Mouse (Mus musculus) forebrain, embryonic 16.5 days (tissue): ENCODE measurements around the gene Med7. TPM values are rescaled to one million over a fixed set of nuclear protein-coding genes. Genes with fewer than 3 reads are reported as not detected.

Experiments
- ATAC-seq: fragments of 200-750 bp; cut with Nextera tagmentation; 2 replicates; pipeline ENCODE4 v1.8.0; 2017; ENCODE audit warnings: mild to moderate bottlenecking, moderate library complexity
- H3K27ac ChIP-seq: fragments of 300-500 bp; sonication (generic); 2 replicates; pipeline ENCODE4 v1.5.1; 2014; ENCODE audit warnings: low read length, control low read depth
- H3K27me3 ChIP-seq: fragments of 300-500 bp; sonication (generic); replicated peaks from 2 replicates; pipeline ENCODE4 v1.6.1; 2014; ENCODE audit warnings: low read length; ENCODE audit not compliant: control insufficient read depth, insufficient read depth
- H3K36me3 ChIP-seq: fragments of 300-500 bp; sonication (generic); 2 replicates; pipeline ENCODE4 v1.6.1; 2014; ENCODE audit not compliant: control insufficient read depth, insufficient read depth
- H3K4me1 ChIP-seq: fragments of 300-500 bp; sonication (generic); replicated peaks from 2 replicates; pipeline ENCODE4 v1.6.1; 2014; ENCODE audit warnings: low read length; ENCODE audit not compliant: control insufficient read depth, insufficient read depth
- H3K4me2 ChIP-seq: fragments of 300-500 bp; sonication (generic); 2 replicates; pipeline ENCODE4 v1.6.1; 2014; ENCODE audit warnings: mild to moderate bottlenecking, low read length, control low read depth
- H3K4me3 ChIP-seq: fragments of 300-500 bp; sonication (generic); replicated peaks from 2 replicates; pipeline ENCODE4 v1.5.1; 2014; ENCODE audit warnings: mild to moderate bottlenecking, low read length, control low read depth
- H3K9ac ChIP-seq: fragments of 300-500 bp; sonication (generic); replicated peaks from 2 replicates; pipeline ENCODE4 v1.6.1; 2014; ENCODE audit warnings: low read depth, low read length, control low read depth
- H3K9me3 ChIP-seq: fragments of 300-500 bp; sonication (generic); 2 replicates; pipeline ENCODE4 v1.6.1; 2016; ENCODE audit warnings: low read length; ENCODE audit not compliant: control insufficient read depth
- WGBS: fragments of 180-500 bp; shearing (Covaris S2); extraction: QIAGEN DNeasy Blood & Tissue Kit; methylation state at CpG from one replicate; pipeline ENCODE4 v1.1.7; 2014; 5-methylcytosine and 5-hydroxymethylcytosine counted together
- polyA plus RNA-seq: library from polyadenylated mRNA; unstranded; fragments of >200 nt; fragmentation: Nextera tagmentation; extraction: Ambion mirVana; gene quantifications from 2 replicates; pipeline ENCODE4 v1.2.1, GENCODE M21; 2015

The Med7 gene
- polyA plus RNA-seq, 1 experiment from 2014 or later: 73.1 TPM

- no peaks in the 10 kb centered on the region for H3K27me3 ChIP-seq
- H3K36me3 ChIP-seq: no peaks in the 10 kb centered on the region
- H3K27ac ChIP-seq: no peak overlapping the region
- ATAC-seq: no peak
- no peaks in the 10 kb centered on the region for H3K4me1 ChIP-seq
- no peaks in the 10 kb centered on the region for H3K9me3 ChIP-seq
- no peak overlapping the region for H3K4me3 ChIP-seq
- H3K9ac ChIP-seq: no peak overlapping the region
- 77% methylated on average over 5 of the region's 5 CpGs for WGBS
- no peak overlapping the region for H3K4me2 ChIP-seq
These were observed 25.2 kb downstream of the Med7 start for GRCm38 (mm10) chr11:46461931-46462330.

DNA sequence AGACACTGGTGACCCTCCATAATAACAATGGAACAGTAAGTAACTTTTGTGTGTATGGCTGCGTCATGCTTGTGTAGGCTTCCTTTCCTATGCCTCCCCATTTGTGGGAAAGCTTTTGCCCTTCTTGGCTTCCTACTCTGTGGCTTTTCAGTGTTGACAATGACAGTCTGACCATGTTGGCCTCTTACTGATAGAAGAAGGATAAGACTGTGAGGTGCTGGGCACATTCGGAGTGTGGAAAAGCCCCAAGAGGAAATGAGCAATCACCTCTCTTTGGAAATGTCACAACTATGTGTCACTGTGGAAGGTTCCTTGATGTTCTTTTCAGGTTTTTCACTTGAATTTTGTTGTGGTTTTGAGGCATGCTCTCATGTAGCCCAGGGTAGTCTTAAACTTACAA, 30.2 kb downstream of the Med7 start:
- H3K27me3 ChIP-seq: no peaks in the 10 kb centered on the region
- no peaks in the 10 kb centered on the region for H3K36me3 ChIP-seq
- no peak overlapping the region for H3K9ac ChIP-seq
- no peak overlapping the region for H3K4me2 ChIP-seq
- no peaks in the 10 kb centered on the region for H3K4me1 ChIP-seq
- no peak for ATAC-seq
- no peaks in the 10 kb centered on the region for H3K9me3 ChIP-seq
- H3K4me3 ChIP-seq: no peak overlapping the region
- no peak overlapping the region for H3K27ac ChIP-seq
- WGBS: 89% methylated on average over 2 of the region's 2 CpGs

GRCm38 (mm10) chr11:46474220-46474619, 37.5 kb downstream of the Med7 start:
- H3K4me3 ChIP-seq: no peak overlapping the region
- no peak overlapping the region for H3K4me2 ChIP-seq
- H3K9ac ChIP-seq: no peak overlapping the region
- no peaks in the 10 kb centered on the region for H3K27me3 ChIP-seq
- H3K9me3 ChIP-seq: no peaks in the 10 kb centered on the region
- no peaks in the 10 kb centered on the region for H3K4me1 ChIP-seq
- no peak overlapping the region for H3K27ac ChIP-seq
- no peak for ATAC-seq
- no peaks in the 10 kb centered on the region for H3K36me3 ChIP-seq
- 93% methylated on average over 4 of the region's 4 CpGs for WGBS

- H3K27ac ChIP-seq: no peak overlapping the region
- H3K27me3 ChIP-seq: no peaks in the 10 kb centered on the region
- H3K9me3 ChIP-seq: no peaks in the 10 kb centered on the region
- WGBS: 88% methylated on average over 9 of the region's 9 CpGs
- no peaks in the 10 kb centered on the region for H3K36me3 ChIP-seq
- no peaks in the 10 kb centered on the region for H3K4me1 ChIP-seq
- H3K4me3 ChIP-seq: no peak overlapping the region
- H3K4me2 ChIP-seq: no peak overlapping the region
- no peak for ATAC-seq
- H3K9ac ChIP-seq: no peak overlapping the region
These were observed 42.6 kb downstream of the Med7 start for GRCm38 (mm10) chr11:46479311-46479710.

GRCm38 (mm10) chr11:46480517-46480916, 43.8 kb downstream of the Med7 start:
- Histone ChIP-seq H3K27ac (no peak overlapping the region), H3K36me3 (no peaks in the 10 kb centered on the region), H3K4me1 (no peaks in the 10 kb centered on the region), H3K4me3 (no peak overlapping the region), H3K9me3 (no peaks in the 10 kb centered on the region), H3K27me3 (no peaks in the 10 kb centered on the region), H3K9ac (no peak overlapping the region), H3K4me2 (no peak overlapping the region)
- 86% methylated on average over 7 of the region's 7 CpGs for WGBS
- ATAC-seq: no peak

- H3K27ac ChIP-seq: no peak overlapping the region
- H3K27me3 ChIP-seq: no peaks in the 10 kb centered on the region
- no peaks in the 10 kb centered on the region for H3K36me3 ChIP-seq
- no peak overlapping the region for H3K9ac ChIP-seq
- ATAC-seq: no peak
- no peak overlapping the region for H3K4me3 ChIP-seq
- H3K4me2 ChIP-seq: no peak overlapping the region
- 4% methylated on average over 1 of the region's 1 CpGs for WGBS
- no peaks in the 10 kb centered on the region for H3K9me3 ChIP-seq
- no peaks in the 10 kb centered on the region for H3K4me1 ChIP-seq
These were observed 51.5 kb downstream of the Med7 start for GRCm38 (mm10) chr11:46488231-46488630.

DNA sequence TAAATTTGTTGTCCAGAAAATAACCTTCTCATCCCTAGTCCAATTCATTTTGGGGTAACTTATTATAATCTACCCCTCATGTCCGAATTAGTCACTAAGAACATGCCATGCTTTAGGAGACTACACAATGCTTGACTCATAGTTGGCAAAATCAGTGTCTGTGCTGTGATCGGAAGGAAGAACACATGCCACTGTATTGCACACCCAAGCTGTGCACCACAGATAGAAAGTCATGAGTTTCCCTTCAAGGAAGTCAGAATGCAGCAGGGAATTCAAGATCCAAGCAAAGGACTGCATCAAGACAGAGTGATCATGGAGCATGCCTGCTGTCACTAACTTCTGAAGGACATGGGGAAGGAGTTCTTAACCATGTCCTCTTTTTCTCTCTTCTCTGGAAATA, 51.9 kb downstream of the Med7 start:
- Histone ChIP-seq H3K9ac (no peak overlapping the region), H3K36me3 (no peaks in the 10 kb centered on the region), H3K4me2 (no peak overlapping the region), H3K27me3 (no peaks in the 10 kb centered on the region), H3K9me3 (no peaks in the 10 kb centered on the region), H3K4me3 (no peak overlapping the region), H3K27ac (no peak overlapping the region), H3K4me1 (no peaks in the 10 kb centered on the region)
- ATAC-seq: no peak
- WGBS: 82% methylated on average over 2 of the region's 2 CpGs

Other genes with a start within 250 kb of the Med7 start
- gene Fndc9, start 201.4 kb upstream of the Med7 start, polyA plus RNA-seq: 3.2 and 5.3 TPM in 2 replicates
- gene Cyfip2, start 124.1 kb upstream of the Med7 start, polyA plus RNA-seq: 88.4 and 91.4 TPM in 2 replicates
- gene Itk, start 47.4 kb upstream of the Med7 start, polyA plus RNA-seq: not detected in 2 replicates
- gene Fam71b, start 40.4 kb upstream of the Med7 start, polyA plus RNA-seq: not detected in 2 replicates
- gene Havcr2, start 18.0 kb downstream of the Med7 start, polyA plus RNA-seq: 0.15 and 0.34 TPM in 2 replicates
- gene Gm12169, start 87.3 kb downstream of the Med7 start, polyA plus RNA-seq: not detected in 2 replicates
- not detected in 2 replicates for gene BC053393, start 134.6 kb downstream of the Med7 start, polyA plus RNA-seq
- not detected in 2 replicates for gene Dppa1, start 192.3 kb downstream of the Med7 start, polyA plus RNA-seq